Mouse (Mus musculus) naive thymus-derived CD4-positive, alpha-beta T cell, adult 5 months (primary cell): ENCODE data around the gene Osmr. TPM values are rescaled to one million over a fixed set of nuclear protein-coding genes. Genes with fewer than 3 reads are reported as not detected.

Source experiments
- polyA plus RNA-seq: library from polyadenylated mRNA; unstranded; fragments of 100-300 nt; shearing (Covaris generic); gene quantifications from one replicate; pipeline ENCODE4 v1.2.1, GENCODE M21; 2017

Gene Osmr
- polyA plus RNA-seq, result 0.16 TPM

DNA sequence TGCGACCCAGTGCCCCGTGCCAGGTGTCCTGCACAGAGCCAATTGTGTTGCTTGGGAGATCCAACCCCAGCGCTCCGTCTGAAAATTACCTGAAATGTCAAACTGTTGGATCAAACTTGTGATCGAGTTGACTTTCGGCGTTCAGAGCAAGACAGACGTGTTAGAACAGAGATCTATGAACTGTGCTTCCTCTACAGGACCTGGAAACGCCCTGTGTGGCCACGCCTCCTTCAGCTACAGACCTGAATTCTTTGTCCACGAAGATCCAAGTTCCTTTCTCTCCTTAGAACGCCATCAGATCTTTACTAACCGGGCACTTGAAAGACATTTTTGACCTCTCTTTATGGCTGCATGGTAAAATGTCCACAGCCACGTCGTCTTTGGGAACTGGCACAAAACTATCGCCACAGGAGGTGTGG, at the start of gene Osmr:
Gene Osmr, minus strand, starts transcription at position 369 of the 419 bp plus-strand sequence.

Other genes starting within 250 kb of the Osmr start
- 158 TPM for gene Rictor, start 166.6 kb downstream of the Osmr start, polyA plus RNA-seq
- 0.06 TPM for gene Lifr, start 215.6 kb upstream of the Osmr start, polyA plus RNA-seq